Mouse (Mus musculus) kidney, postnatal 0 days (tissue): ENCODE data around the gene Coq5. TPM values are rescaled to one million over a fixed set of nuclear protein-coding genes. Genes with fewer than 3 reads are reported as not detected.
A peak's percentile ranks its signal among the peaks of the same experiment; 100 is the strongest.

ENCODE experiments used
- ATAC-seq: fragments of 200-750 bp; cut with Nextera tagmentation; replicated peaks from 2 replicates; pipeline ENCODE4 v1.8.0; 2017; ENCODE audit warnings: low read depth, moderate number of reproducible peaks, moderate TSS enrichment, moderate library complexity; ENCODE audit not compliant: low FRiP score
- DNase-seq: peaks from one replicate; pipeline ENCODE4 v3.0.0-alpha.2; 2016; ENCODE audit warnings: low spot score
- H3K27ac ChIP-seq: fragments of 300-500 bp; sonication (generic); 2 replicates; pipeline ENCODE4 v1.5.1; 2014; ENCODE audit warnings: mild to moderate bottlenecking
- H3K27me3 ChIP-seq: fragments of 300-500 bp; sonication (generic); 2 replicates; pipeline ENCODE4 v1.6.1; 2014; ENCODE audit warnings: low read length, mixed read lengths; ENCODE audit not compliant: insufficient read depth
- H3K36me3 ChIP-seq: fragments of 300-500 bp; sonication (generic); 2 replicates; pipeline ENCODE4 v1.6.1; 2014; ENCODE audit warnings: low read length, mixed read lengths; ENCODE audit not compliant: insufficient read depth
- H3K4me1 ChIP-seq: fragments of 300-500 bp; sonication (generic); replicated peaks from 2 replicates; pipeline ENCODE4 v1.6.1; 2014; ENCODE audit warnings: antibody characterized with exemption, low read length, mixed read lengths; ENCODE audit not compliant: insufficient read depth
- H3K4me2 ChIP-seq: fragments of 300-500 bp; sonication (generic); 2 replicates; pipeline ENCODE4 v1.6.1; 2014; ENCODE audit warnings: mild to moderate bottlenecking, low read length, moderate library complexity, mixed read lengths
- H3K4me3 ChIP-seq: fragments of 300-500 bp; sonication (generic); replicated peaks from 2 replicates; pipeline ENCODE4 v1.5.1; 2014; ENCODE audit warnings: low read depth, low read length
- H3K9ac ChIP-seq: fragments of 300-500 bp; sonication (generic); 2 replicates; pipeline ENCODE4 v1.6.1; 2014; ENCODE audit warnings: low read depth, low read length
- H3K9me3 ChIP-seq: fragments of 300-500 bp; sonication (generic); replicated peaks from 2 replicates; pipeline ENCODE4 v1.6.1; 2016; ENCODE audit warnings: low read length, inconsistent platforms, mixed read lengths
- CTCF ChIP-seq: IDR thresholded peaks from 2 replicates; pipeline ENCODE4 v1.5.1; 2016; ENCODE audit warnings: antibody characterized with exemption, low read depth, mild to moderate bottlenecking, moderate library complexity
- WGBS: fragments of 180-500 bp; shearing (Covaris S2); extraction: QIAGEN DNeasy Blood & Tissue Kit; methylation state at CpG from one replicate; pipeline ENCODE4 v1.1.7; 2014; 5-methylcytosine and 5-hydroxymethylcytosine counted together
- polyA plus RNA-seq: library from polyadenylated mRNA; unstranded; fragments of >200 nt; fragmentation: Nextera tagmentation; extraction: Ambion mirVana; gene quantifications from 2 replicates; pipeline ENCODE4 v1.2.1, GENCODE M21; 2015

The Coq5 gene
- polyA plus RNA-seq, 1 experiment from 2014 or later, result 44.7 TPM

DNA sequence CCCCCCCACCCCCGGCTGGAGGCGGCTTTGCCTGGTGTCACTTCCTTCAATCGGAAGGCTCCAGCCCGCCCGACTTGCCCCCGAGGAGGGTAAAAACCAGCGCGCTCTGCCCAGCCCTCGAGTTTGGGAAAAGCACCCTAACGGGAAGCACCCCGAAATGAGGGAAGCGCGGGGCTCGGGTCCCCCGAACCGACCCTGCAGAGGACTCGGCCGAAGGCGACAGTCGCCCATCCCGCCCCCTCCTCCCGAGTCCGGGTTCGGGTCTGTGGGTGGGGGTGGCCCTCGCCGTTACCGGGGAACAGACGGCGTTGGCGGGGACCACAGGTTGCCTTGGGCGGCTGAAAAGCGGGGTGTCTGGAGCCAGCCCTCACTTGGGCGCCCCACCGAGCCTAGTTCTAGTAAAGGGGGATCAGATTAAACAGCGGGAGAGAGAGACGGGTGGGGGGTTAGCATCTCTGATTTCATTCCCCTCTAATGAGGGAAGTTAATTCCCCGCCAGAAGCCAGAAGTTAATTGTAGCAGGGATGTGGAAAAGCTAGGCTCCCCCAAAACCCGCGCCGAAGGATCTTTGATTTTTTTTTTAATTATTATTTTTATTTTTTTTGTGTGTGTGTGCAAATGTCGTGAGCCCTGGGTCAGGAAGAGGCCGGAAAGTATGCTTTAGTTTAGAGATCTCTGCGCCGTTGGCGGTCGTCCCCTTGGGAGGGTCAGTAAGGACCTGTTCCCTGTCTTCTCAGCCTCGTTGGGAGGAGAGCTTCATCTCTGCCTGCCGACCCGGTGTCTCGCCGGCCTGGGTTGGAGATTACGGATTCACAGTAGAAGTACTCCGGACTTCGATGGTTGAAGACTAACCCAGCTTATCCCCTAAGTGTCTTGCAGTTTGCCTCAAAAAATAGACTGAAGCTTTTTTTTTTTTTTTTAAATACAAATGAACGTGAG lies 48.4 kb downstream of the Coq5 start:
- peak; percentile 57 for DNase-seq
- Histone ChIP-seq H3K27me3 (no peaks in the 10 kb centered on the region), H3K9ac (peak overlapping the region; percentile 94)

DNA sequence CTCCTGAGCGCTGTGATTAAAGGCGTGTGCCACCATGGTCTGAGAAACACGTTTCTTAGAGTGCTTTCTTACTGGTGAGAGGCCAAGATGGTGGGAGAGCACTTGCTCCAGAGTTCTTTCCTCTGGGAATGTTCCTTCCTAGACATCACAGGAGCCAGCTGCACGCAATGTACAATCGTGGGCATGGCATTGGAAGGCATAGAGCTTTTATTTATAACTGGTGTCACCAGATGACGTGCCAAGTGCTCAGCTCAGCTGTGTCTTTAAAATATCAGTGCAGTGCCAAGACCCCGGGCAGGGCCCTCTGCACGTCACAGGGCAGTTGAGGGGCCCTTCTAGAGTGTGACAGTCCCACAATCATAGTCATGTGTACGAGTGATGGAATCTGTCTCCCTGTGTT lies 51.5 kb downstream of the Coq5 start:
- 88% methylated on average over 9 of the region's 9 CpGs for WGBS

More for the DNA sequence above, 48.4 kb downstream of the Coq5 start:
- Histone ChIP-seq H3K27ac (peak overlapping the region; percentile 89), H3K9me3 (no peaks in the 10 kb centered on the region), H3K4me2 (peak overlapping the region; percentile 97), H3K4me1 (peaks cover 14% of the 10 kb centered on the region; the same call in 1 of the 2 replicates), H3K4me3 (peak overlapping the region; percentile 89), H3K36me3 (peaks cover 21% of the 10 kb centered on the region; the same call in 1 of the 2 replicates)
- 1% methylated on average over 55 of the region's 55 CpGs for WGBS
- no peak for TF ChIP-seq CTCF
- peak; percentile 26 for ATAC-seq

DNA sequence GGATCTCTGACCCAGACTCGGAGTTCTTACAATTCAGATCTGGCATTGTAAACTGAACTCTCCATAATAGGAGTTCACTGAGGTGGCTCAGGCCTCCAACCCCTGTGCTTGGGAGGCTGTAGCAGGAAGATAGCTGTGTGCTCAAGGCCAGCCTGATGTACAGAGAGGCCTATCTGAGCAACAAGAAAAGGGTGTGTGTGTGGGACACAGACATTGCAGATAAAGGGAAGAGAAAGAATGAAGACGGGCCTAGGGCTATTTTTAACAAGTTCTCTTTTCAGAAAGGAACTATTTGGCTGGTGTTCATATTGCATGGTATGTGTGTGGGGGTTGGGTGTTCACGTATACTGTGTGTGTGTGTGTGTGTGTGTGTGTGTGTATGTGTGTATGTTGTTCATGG lies 54.2 kb downstream of the Coq5 start:
- peaks cover 7% of the 10 kb centered on the region; the same call in 1 of the 2 replicates for H3K4me1 ChIP-seq
- peaks cover 53% of the 10 kb centered on the region for H3K36me3 ChIP-seq
- DNase-seq, result no peak
- WGBS, result 86% methylated on average over 3 of the region's 3 CpGs
- no peak for ATAC-seq
- H3K9ac ChIP-seq, result no peak overlapping the region
- no peak for TF ChIP-seq CTCF
- no peak overlapping the region for H3K27ac ChIP-seq
- H3K4me2 ChIP-seq, result no peak overlapping the region
- no peaks in the 10 kb centered on the region for H3K9me3 ChIP-seq
- no peaks in the 10 kb centered on the region for H3K27me3 ChIP-seq
- H3K4me3 ChIP-seq, result no peak overlapping the region

More for the DNA sequence above, 51.5 kb downstream of the Coq5 start:
- no peak overlapping the region for H3K27ac ChIP-seq
- no peak for DNase-seq
- peaks cover 50% of the 10 kb centered on the region for H3K36me3 ChIP-seq
- TF ChIP-seq CTCF, result no peak
- no peak for ATAC-seq
- no peaks in the 10 kb centered on the region for H3K27me3 ChIP-seq
- H3K4me2 ChIP-seq, result no peak overlapping the region
- H3K4me1 ChIP-seq, result peaks cover 12% of the 10 kb centered on the region; the same call in 1 of the 2 replicates
- no peak overlapping the region for H3K9ac ChIP-seq
- no peaks in the 10 kb centered on the region for H3K9me3 ChIP-seq
- H3K4me3 ChIP-seq, result no peak overlapping the region

DNA sequence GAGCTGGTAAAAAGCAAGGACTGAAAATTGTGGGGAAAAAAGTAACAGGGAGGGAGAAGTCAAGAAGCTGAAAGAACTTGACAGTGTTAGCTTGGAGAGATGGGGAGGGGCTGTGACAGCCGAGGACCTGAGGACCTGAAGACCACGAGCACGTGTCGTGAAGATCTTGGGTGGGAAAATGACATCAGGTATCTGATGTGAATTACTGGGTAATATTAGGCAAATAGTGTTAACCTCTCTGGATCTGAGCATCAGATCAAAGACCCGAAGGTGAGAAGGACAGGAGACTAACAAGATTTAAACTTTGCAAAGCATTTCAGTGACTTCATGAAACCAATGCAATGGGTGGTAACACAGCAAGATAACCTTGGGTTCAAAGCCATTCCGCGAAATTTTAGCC lies 60.5 kb downstream of the Coq5 start:
- no peak for ATAC-seq
- Histone ChIP-seq H3K4me3 (peak overlapping the region; percentile 83), H3K9me3 (no peaks in the 10 kb centered on the region), H3K36me3 (peaks cover 32% of the 10 kb centered on the region), H3K27ac (no peak overlapping the region), H3K4me1 (peaks cover 15% of the 10 kb centered on the region; the same call in 1 of the 2 replicates), H3K4me2 (peak overlapping the region; percentile 61), H3K27me3 (no peaks in the 10 kb centered on the region), H3K9ac (peak overlapping the region; percentile 85)
- TF ChIP-seq CTCF, result no peak
- WGBS, result 17% methylated on average over 7 of the region's 7 CpGs
- no peak for DNase-seq

- Histone ChIP-seq H3K4me2 (peak within 1 kb of the TSS; percentile 61), H3K4me1 (peaks cover 15% of the 10 kb centered on the region; the same call in 1 of the 2 replicates), H3K36me3 (peaks cover 32% of the 10 kb centered on the region; the same call in 1 of the 2 replicates), H3K27ac (peak within 1 kb of the TSS; percentile 77), H3K4me3 (peak within 1 kb of the TSS; percentile 83), H3K9me3 (no peaks in the 10 kb centered on the region), H3K9ac (peak within 1 kb of the TSS; percentile 85), H3K27me3 (no peaks in the 10 kb centered on the region)
- under 1% methylated on average over 62 of the region's 62 CpGs for WGBS
- TF ChIP-seq CTCF, result peak; percentile 25; the same call in 1 of the 2 replicates
- DNase-seq (peak; percentile 92), ATAC-seq (peak; percentile 93)
Observed at GRCm38 (mm10) chr5:115340577-115341313, 61.3 kb downstream of the Coq5 start, which contains the start of the genes Gatc and Triap1. Gene Gatc, minus strand, starts transcription at chr5:115341178. Gene Triap1, plus strand, starts transcription at chr5:115341225.
